In the genomic region with DNA sequence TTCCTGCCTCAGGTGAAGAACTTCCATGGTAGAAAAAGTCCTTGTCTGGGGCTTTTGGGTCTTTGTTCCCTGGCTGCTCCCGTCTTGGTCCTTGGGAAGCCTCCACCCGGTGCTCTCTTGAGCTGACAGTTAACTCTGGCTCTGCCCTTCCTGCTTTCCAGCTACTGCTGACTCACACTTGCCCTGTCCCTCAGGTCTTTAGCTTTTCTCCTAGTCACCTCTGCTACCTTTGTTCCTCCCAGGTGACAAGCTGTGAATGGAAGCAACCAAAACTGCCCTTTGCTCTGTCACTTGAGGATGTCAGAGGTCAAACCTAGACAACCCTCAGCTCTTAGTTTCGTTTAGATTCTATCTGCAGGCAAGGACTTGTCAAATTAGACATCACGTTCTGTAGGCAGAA, we compare ENCODE assay signal across 13 mouse cellular contexts. TPM values are rescaled to one million over a fixed set of nuclear protein-coding genes. Genes with fewer than 3 reads are reported as not detected.
DNase-seq lines count a peak whose midpoint lies in the region; ATAC-seq lines count a peak whose summit lies in the region.
"Had no signal": no experiment of that assay in that cellular context is flagged by ENCODE, and none has a peak within 500 bp of the region (broad histone marks: within the 10 kb centered on the region; RNA-seq: fewer than 3 reads in every experiment).

No protein-coding gene starts in this region.

- no peaks in the 10 kb centered on the region for H3K9me3 ChIP-seq in heart, embryonic 14.5 days (ENCODE audit: control insufficient read depth, low read length)
- no peaks in the 10 kb centered on the region for H3K9me3 ChIP-seq in embryonic facial prominence, embryonic 15.5 days (replicated peaks)
- no peaks in the 10 kb centered on the region for H3K9me3 ChIP-seq in liver, embryonic 15.5 days (replicated peaks)
- H3K9me3 ChIP-seq: midbrain, embryonic 15.5 days had no signal

- H3K4me3 ChIP-seq in heart, embryonic 14.5 days (ENCODE audit: control insufficient read depth in 1 of 2, insufficient read depth in 1 of 2, low read depth in 1 of 2, low read length in 2 of 2): no peak overlapping the region
- H3K4me3 ChIP-seq in embryonic facial prominence, embryonic 15.5 days (replicated peaks): no peak overlapping the region
- H3K4me3 ChIP-seq in liver, embryonic 15.5 days (replicated peaks): peak overlapping the region; percentile 51; the same call in 1 of the 2 replicates

- peaks cover 6 to 9% of the 10 kb centered on the region in 2 experiments; a peak in 3 of 4 replicates for H3K4me1 ChIP-seq in heart, embryonic 14.5 days (ENCODE audit: control insufficient read depth in 2 of 2, insufficient read depth in 2 of 2, low read length in 2 of 2)
- peaks cover 10% of the 10 kb centered on the region for H3K4me1 ChIP-seq in embryonic facial prominence, embryonic 15.5 days
- peaks cover 43% of the 10 kb centered on the region for H3K4me1 ChIP-seq in liver, embryonic 15.5 days (replicated peaks)

- no peak for DNase-seq in heart, postnatal 4 days
- DNase-seq in CD4-positive helper T cell, adult 2 months (ENCODE audit: low read depth, low spot score): peak; percentile 19
- DNase-seq in MN1 (ENCODE audit: low spot score): no peak
- no peak for DNase-seq in adipocyte (ENCODE audit: low spot score)
- no peak for DNase-seq in layer of hippocampus, postnatal 25 days (ENCODE audit: extremely low spot score in 1 of 2, low spot score in 1 of 2)
- DNase-seq: adrenal gland, postnatal 10 days; cerebellum, postnatal 36 days; gastrocnemius, postnatal 14 days had no signal

- H3K4me2 ChIP-seq in heart, embryonic 14.5 days (ENCODE audit: low read length): peak overlapping the region; percentile 68; the same call in 1 of the 2 replicates
- H3K4me2 ChIP-seq in embryonic facial prominence, embryonic 15.5 days (replicated peaks): peak overlapping the region; percentile 49; the same call in 1 of the 2 replicates
- H3K4me2 ChIP-seq in liver, embryonic 15.5 days: peak overlapping the region; percentile 73

- H3K27me3 ChIP-seq in heart, embryonic 14.5 days (ENCODE audit: control insufficient read depth, insufficient read depth, low read length): no peaks in the 10 kb centered on the region
- no peaks in the 10 kb centered on the region for H3K27me3 ChIP-seq in embryonic facial prominence, embryonic 15.5 days
- H3K27me3 ChIP-seq in liver, embryonic 15.5 days: no peaks in the 10 kb centered on the region
- H3K27me3 ChIP-seq: midbrain, embryonic 15.5 days had no signal

- no peak for ATAC-seq in heart, embryonic 14.5 days (ENCODE audit: insufficient number of reproducible peaks, insufficient read depth, low FRiP score, low read depth)
- no peak for ATAC-seq in embryonic facial prominence, embryonic 15.5 days (ENCODE audit: insufficient number of reproducible peaks, low FRiP score, low TSS enrichment, low read depth)
- ATAC-seq in liver, embryonic 15.5 days (ENCODE audit: insufficient read depth): peak; percentile 17; the same call in 1 of the 2 replicates
- ATAC-seq: midbrain, embryonic 15.5 days had no signal

- no peaks in the 10 kb centered on the region for H3K36me3 ChIP-seq in heart, embryonic 14.5 days (ENCODE audit: control insufficient read depth, insufficient read depth, low read length)
- H3K36me3 ChIP-seq in embryonic facial prominence, embryonic 15.5 days: no peaks in the 10 kb centered on the region
- no peaks in the 10 kb centered on the region for H3K36me3 ChIP-seq in liver, embryonic 15.5 days (replicated peaks)
- H3K36me3 ChIP-seq: midbrain, embryonic 15.5 days had no signal

- H3K9ac ChIP-seq in heart, embryonic 14.5 days (ENCODE audit: low read length): no peak overlapping the region
- no peak overlapping the region for H3K9ac ChIP-seq in embryonic facial prominence, embryonic 15.5 days
- H3K9ac ChIP-seq in liver, embryonic 15.5 days: peak overlapping the region; percentile 54; the same call in 1 of the 2 replicates

- WGBS in heart, embryonic 14.5 days: 44% methylated on average over 4 of the region's 4 CpGs
- WGBS in embryonic facial prominence, embryonic 15.5 days: 30% methylated on average over 4 of the region's 4 CpGs
- WGBS in liver, embryonic 15.5 days (ENCODE audit: insufficient replicate concordance): 14% methylated on average over 4 of the region's 4 CpGs

- peak overlapping the region in 1 of 2 experiments; percentile 21; a peak in 1 of 4 replicates for H3K27ac ChIP-seq in heart, embryonic 14.5 days (replicated peaks in 1 of 2; ENCODE audit: control insufficient read depth in 1 of 2, insufficient read depth in 1 of 2, low read depth in 2 of 2, low read length in 2 of 2)
- H3K27ac ChIP-seq in embryonic facial prominence, embryonic 15.5 days (replicated peaks): peak overlapping the region; percentile 81
- H3K27ac ChIP-seq in liver, embryonic 15.5 days (replicated peaks): peak overlapping the region; percentile 84
- H3K27ac ChIP-seq: layer of hippocampus, adult 2 months had no signal

RNA-seq across cellular contexts. Expression of gene Slc25a10, which starts 18.3 kb away (rescaled TPM):
- polyA plus RNA-seq in heart, embryonic 14.5 days (2014; fragmentation: Nextera tagmentation; extraction: Ambion mirVana): 39.4 and 41.7 TPM in 2 replicates
- total RNA-seq in heart, postnatal 4 days (2021): 10 to 100 TPM; 43.7 to 45.7 TPM
- 47.3 and 53.6 TPM in 2 replicates for polyA plus RNA-seq in embryonic facial prominence, embryonic 15.5 days (2015; fragmentation: Nextera tagmentation; extraction: Ambion mirVana)
- polyA plus RNA-seq in liver, embryonic 15.5 days (2015; fragmentation: Nextera tagmentation; extraction: Ambion mirVana): 42.8 and 46.5 TPM in 2 replicates
- total RNA-seq in layer of hippocampus, postnatal 25 days (2021): 10 to 100 TPM; 18.1 to 22.4 TPM

RNA-seq across cellular contexts. Expression of gene Gcgr, which starts 20.6 kb away (rescaled TPM):
- polyA plus RNA-seq in heart, embryonic 14.5 days (2014; fragmentation: Nextera tagmentation; extraction: Ambion mirVana): 2.3 and 2.5 TPM in 2 replicates
- 1 to 10 TPM; 1.7 to 1.8 TPM for total RNA-seq in heart, postnatal 4 days (2021)
- polyA plus RNA-seq in embryonic facial prominence, embryonic 15.5 days (2015; fragmentation: Nextera tagmentation; extraction: Ambion mirVana): 0.60 TPM in 2 replicates
- polyA plus RNA-seq in liver, embryonic 15.5 days (2015; fragmentation: Nextera tagmentation; extraction: Ambion mirVana): 16.9 and 20.5 TPM in 2 replicates
- total RNA-seq in layer of hippocampus, postnatal 25 days (2021): under 1 TPM; 0.15 to 0.19 TPM
- total RNA-seq: layer of hippocampus, adult 2 months had no signal

RNA-seq across cellular contexts. Expression of gene Mrpl12, which starts 25.5 kb away (rescaled TPM):
- polyA plus RNA-seq in heart, embryonic 14.5 days (2014; fragmentation: Nextera tagmentation; extraction: Ambion mirVana): 225 and 239 TPM in 2 replicates
- total RNA-seq in heart, postnatal 4 days (2021): 100 to 1,000 TPM; 229 to 250 TPM
- 118 and 126 TPM in 2 replicates for polyA plus RNA-seq in embryonic facial prominence, embryonic 15.5 days (2015; fragmentation: Nextera tagmentation; extraction: Ambion mirVana)
- 89.5 and 90.2 TPM in 2 replicates for polyA plus RNA-seq in liver, embryonic 15.5 days (2015; fragmentation: Nextera tagmentation; extraction: Ambion mirVana)
- total RNA-seq in layer of hippocampus, postnatal 25 days (2021): 10 to 100 TPM; 60.9 to 72.0 TPM

RNA-seq across cellular contexts. Expression of gene Mcrip1, which starts 39.6 kb away (rescaled TPM):
- polyA plus RNA-seq in heart, embryonic 14.5 days (2014; fragmentation: Nextera tagmentation; extraction: Ambion mirVana): 153 and 158 TPM in 2 replicates
- 10 to 100 TPM; 76.5 to 82.6 TPM for total RNA-seq in heart, postnatal 4 days (2021)
- 235 and 237 TPM in 2 replicates for polyA plus RNA-seq in embryonic facial prominence, embryonic 15.5 days (2015; fragmentation: Nextera tagmentation; extraction: Ambion mirVana)
- 41.8 and 47.6 TPM in 2 replicates for polyA plus RNA-seq in liver, embryonic 15.5 days (2015; fragmentation: Nextera tagmentation; extraction: Ambion mirVana)
- total RNA-seq in layer of hippocampus, postnatal 25 days (2021): 10 to 100 TPM; 86.1 to 86.5 TPM

RNA-seq across cellular contexts. Expression of gene Ppp1r27, which starts 41.0 kb away (rescaled TPM):
- polyA plus RNA-seq in heart, embryonic 14.5 days (2014; fragmentation: Nextera tagmentation; extraction: Ambion mirVana): not detected in 2 replicates
- total RNA-seq in heart, postnatal 4 days (2021): under 1 TPM in 1 of 2 experiments, not detected in 1; 0.83 TPM
- polyA plus RNA-seq in embryonic facial prominence, embryonic 15.5 days (2015; fragmentation: Nextera tagmentation; extraction: Ambion mirVana): 1.8 and 2.3 TPM in 2 replicates
- polyA plus RNA-seq in liver, embryonic 15.5 days (2015; fragmentation: Nextera tagmentation; extraction: Ambion mirVana): 0.36 and 0.38 TPM in 2 replicates
- total RNA-seq in layer of hippocampus, postnatal 25 days (2021): not detected
- total RNA-seq: layer of hippocampus, adult 2 months had no signal
- polyA plus RNA-seq: midbrain, embryonic 15.5 days had no signal
